In genomic region chr9:61253761-61254160, GRCm38 (mm10) we compare ENCODE assay signal across 31 mouse cellular contexts.
"Had no signal": no experiment of that assay in that cellular context is flagged by ENCODE, and none has a peak within 500 bp of the region (broad histone marks: within the 10 kb centered on the region; RNA-seq: fewer than 3 reads in every experiment).

No protein-coding gene starts in this region.

- H3K4me2 ChIP-seq: limb, embryonic 12.5 days; limb, embryonic 13.5 days; limb, embryonic 15.5 days; liver, embryonic 11.5 days; liver, embryonic 13.5 days; liver, embryonic 15.5 days; lung, embryonic 14.5 days; lung, embryonic 15.5 days; midbrain, embryonic 11.5 days; midbrain, embryonic 12.5 days; midbrain, embryonic 13.5 days; midbrain, embryonic 15.5 days; neural tube, embryonic 12.5 days had no signal

- H3K27ac ChIP-seq: limb, embryonic 10.5 days; limb, embryonic 12.5 days; limb, embryonic 13.5 days; limb, embryonic 15.5 days; liver, embryonic 13.5 days; liver, embryonic 14.5 days; liver, embryonic 15.5 days; lung, embryonic 15.5 days; macrophage; midbrain, embryonic 10.5 days; midbrain, embryonic 12.5 days; midbrain, embryonic 13.5 days; midbrain, embryonic 15.5 days; neural tube, embryonic 12.5 days had no signal

- H3K27me3 ChIP-seq: limb, embryonic 13.5 days; limb, embryonic 15.5 days; liver, embryonic 13.5 days; neural tube, embryonic 12.5 days had no signal

- H3K9ac ChIP-seq: limb, embryonic 12.5 days; limb, embryonic 13.5 days; limb, embryonic 15.5 days; liver, embryonic 13.5 days; liver, embryonic 14.5 days; liver, embryonic 15.5 days; liver, postnatal 0 days; lung, embryonic 14.5 days; lung, embryonic 15.5 days; midbrain, embryonic 12.5 days; midbrain, embryonic 13.5 days; midbrain, embryonic 15.5 days; neural tube, embryonic 12.5 days had no signal

- DNase-seq: left cerebral cortex, postnatal 4 days; liver; liver, embryonic 13.5 days; liver, postnatal 0 days; lung, adult 18-20 months; lung, adult 2 months; lung, embryonic 14.5 days; lung, postnatal 10 days; lung, postnatal 14 days; lung, postnatal 36 days; lung, postnatal 4 days; midbrain, embryonic 14.5 days had no signal

- H3K9me3 ChIP-seq: limb, embryonic 10.5 days; limb, embryonic 12.5 days; limb, embryonic 13.5 days; limb, embryonic 15.5 days; liver, embryonic 13.5 days; liver, embryonic 15.5 days; lung, embryonic 15.5 days; midbrain, embryonic 10.5 days; midbrain, embryonic 12.5 days; midbrain, embryonic 13.5 days; midbrain, embryonic 15.5 days; neural tube, embryonic 12.5 days had no signal

- ATAC-seq: liver, postnatal 0 days; lung, postnatal 0 days; midbrain, embryonic 13.5 days; midbrain, embryonic 15.5 days; midbrain, embryonic 16.5 days had no signal

- H3K4me3 ChIP-seq: limb, embryonic 10.5 days; limb, embryonic 12.5 days; limb, embryonic 13.5 days; limb, embryonic 15.5 days; liver, embryonic 13.5 days; liver, embryonic 15.5 days; lung, embryonic 15.5 days; megakaryocyte, embryonic 14.5 days; midbrain, embryonic 10.5 days; midbrain, embryonic 12.5 days; midbrain, embryonic 13.5 days; midbrain, embryonic 15.5 days; myocyte; neural tube, embryonic 12.5 days had no signal

- H3K36me3 ChIP-seq: limb, embryonic 10.5 days; limb, embryonic 12.5 days; limb, embryonic 13.5 days; limb, embryonic 15.5 days; liver, embryonic 13.5 days; liver, embryonic 15.5 days; lung, embryonic 15.5 days; midbrain, embryonic 10.5 days; midbrain, embryonic 12.5 days; midbrain, embryonic 13.5 days; midbrain, embryonic 15.5 days; neural tube, embryonic 12.5 days had no signal

- H3K4me1 ChIP-seq: liver, embryonic 13.5 days; liver, embryonic 15.5 days; lung, embryonic 15.5 days had no signal
